Mouse (Mus musculus): ENCODE measurements around the gene 4931428L18Rik.

GRCm38 (mm10) chr1:31102863-31103657 lies 119.4 kb downstream of the 4931428L18Rik start:
- no peak for TF ChIP-seq CTCF (IDR thresholded peaks at IDR 0.05; ENCODE audit: control insufficient read depth, insufficient read depth, insufficient read length)
- no peak for TF ChIP-seq MYOG (IDR thresholded peaks at IDR 0.05; ENCODE audit: control insufficient read depth, extremely low read depth, insufficient read length)
- TF ChIP-seq CEBPB (IDR thresholded peaks at IDR 0.05; ENCODE audit: low read depth), result no peak
- TF ChIP-seq MAX (IDR thresholded peaks at IDR 0.05), result no peak
- TF ChIP-seq FOSL1 (IDR thresholded peaks at IDR 0.05; ENCODE audit: insufficient read depth, low read length, poor library complexity, severe bottlenecking), result no peak
- TF ChIP-seq USF1 (IDR thresholded peaks at IDR 0.05; ENCODE audit: low read depth), result no peak

Measured in C2C12 (cell line).